Mouse (Mus musculus) heart, adult 8-10 months (tissue): ENCODE measurements at regions not wholly inside any gene's neighbourhood (a gene's known extent, or its start where the extent isn't known, plus 50 kb on each side); places are given as distances from the start of the nearest gene placed in this dataset.

Experiments
- DNase-seq: peaks from one replicate; pipeline ENCODE4 v3.0.0; 2022; ENCODE audit warnings: low spot score

- DNase-seq = no peak
Measured at GRCm38 (mm10) chr8:8484546-8484945, 176.5 kb downstream of the Efnb2 start.

GRCm38 (mm10) chr8:8482707-8483480, 178.1 kb downstream of the Efnb2 start:
- DNase-seq = peak; percentile 40

- peak; percentile 26 for DNase-seq
Measured at GRCm38 (mm10) chr8:8477456-8477855, 183.6 kb downstream of the Efnb2 start.

GRCm38 (mm10) chr8:8468552-8468951, 192.5 kb downstream of the Efnb2 start:
- DNase-seq = no peak

- no peak for DNase-seq
Measured at GRCm38 (mm10) chr8:8466526-8467244, 194.4 kb downstream of the Efnb2 start.

GRCm38 (mm10) chr8:8462455-8462854, 198.6 kb downstream of the Efnb2 start:
- DNase-seq = no peak

GRCm38 (mm10) chr8:8457536-8457935, 203.5 kb downstream of the Efnb2 start:
- no peak for DNase-seq

GRCm38 (mm10) chr8:8453944-8454343, 207.1 kb downstream of the Efnb2 start:
- DNase-seq = no peak

- DNase-seq = peak; percentile 22
Measured at GRCm38 (mm10) chr8:8452226-8452625, 208.8 kb downstream of the Efnb2 start.

GRCm38 (mm10) chr8:8448911-8449310, 212.1 kb downstream of the Efnb2 start:
- DNase-seq = no peak

- no peak for DNase-seq
Measured at GRCm38 (mm10) chr8:8441568-8441967, 219.5 kb downstream of the Efnb2 start.

- DNase-seq = no peak
Measured at GRCm38 (mm10) chr8:8440903-8441302, 220.1 kb downstream of the Efnb2 start.

- DNase-seq = no peak
Measured at GRCm38 (mm10) chr8:8426201-8426600, 234.8 kb downstream of the Efnb2 start.

- DNase-seq = no peak
Measured at GRCm38 (mm10) chr8:8423443-8423842, 237.6 kb downstream of the Efnb2 start.

GRCm38 (mm10) chr8:8421713-8422112, 239.3 kb downstream of the Efnb2 start:
- peak; percentile 35 for DNase-seq

- DNase-seq = no peak
Measured at GRCm38 (mm10) chr8:8419360-8420330, 241.4 kb downstream of the Efnb2 start.

GRCm38 (mm10) chr8:8418929-8419328, 242.1 kb downstream of the Efnb2 start:
- no peak for DNase-seq

- no peak for DNase-seq
Measured at GRCm38 (mm10) chr8:8418525-8418924, 242.5 kb downstream of the Efnb2 start.

GRCm38 (mm10) chr8:8416092-8416701, 244.8 kb downstream of the Efnb2 start:
- no peak for DNase-seq

- no peak for DNase-seq
Measured at GRCm38 (mm10) chr8:8407357-8407756, 253.7 kb downstream of the Efnb2 start.

GRCm38 (mm10) chr8:8403410-8403809, 257.6 kb downstream of the Efnb2 start:
- DNase-seq = no peak
